Mouse (Mus musculus) central nervous system, embryonic 14 days (tissue): ENCODE data around the gene Gkn2. TPM values are rescaled to one million over a fixed set of nuclear protein-coding genes. Genes with fewer than 3 reads are reported as not detected.

Experiments
- polyA plus RNA-seq: library from polyadenylated mRNA; depleted of rRNA; stranded (reverse); fragments of >200 nt; gene quantifications from 2 replicates; pipeline ENCODE4 v1.2.3, GENCODE M21; 2012; rRNA removed

The Gkn2 gene
- 0.16 TPM in 1 of 2 replicates, not detected in the other for polyA plus RNA-seq

DNA sequence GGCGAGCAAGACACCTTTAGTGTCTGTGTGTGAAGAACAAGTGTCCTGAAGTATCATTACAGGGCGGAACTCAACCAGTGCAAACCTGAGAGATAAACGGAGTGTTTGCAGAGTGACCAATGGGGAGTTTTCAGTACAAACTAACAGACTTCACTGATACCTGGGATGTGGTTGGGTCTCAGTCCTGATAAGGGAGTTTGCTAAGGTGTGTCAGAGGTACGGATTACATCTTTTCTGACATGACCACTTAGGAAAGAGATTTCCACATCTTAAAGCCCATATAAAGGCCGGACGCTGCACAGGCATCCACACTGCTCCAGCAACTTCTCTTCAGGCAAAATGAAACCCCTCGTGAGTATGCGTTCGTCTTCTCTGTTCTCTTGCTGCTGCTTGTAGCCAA is at the start of gene Gkn2:
TSS of gene Gkn2 (plus strand) at position 301 of the 400 bp plus-strand sequence.

DNA sequence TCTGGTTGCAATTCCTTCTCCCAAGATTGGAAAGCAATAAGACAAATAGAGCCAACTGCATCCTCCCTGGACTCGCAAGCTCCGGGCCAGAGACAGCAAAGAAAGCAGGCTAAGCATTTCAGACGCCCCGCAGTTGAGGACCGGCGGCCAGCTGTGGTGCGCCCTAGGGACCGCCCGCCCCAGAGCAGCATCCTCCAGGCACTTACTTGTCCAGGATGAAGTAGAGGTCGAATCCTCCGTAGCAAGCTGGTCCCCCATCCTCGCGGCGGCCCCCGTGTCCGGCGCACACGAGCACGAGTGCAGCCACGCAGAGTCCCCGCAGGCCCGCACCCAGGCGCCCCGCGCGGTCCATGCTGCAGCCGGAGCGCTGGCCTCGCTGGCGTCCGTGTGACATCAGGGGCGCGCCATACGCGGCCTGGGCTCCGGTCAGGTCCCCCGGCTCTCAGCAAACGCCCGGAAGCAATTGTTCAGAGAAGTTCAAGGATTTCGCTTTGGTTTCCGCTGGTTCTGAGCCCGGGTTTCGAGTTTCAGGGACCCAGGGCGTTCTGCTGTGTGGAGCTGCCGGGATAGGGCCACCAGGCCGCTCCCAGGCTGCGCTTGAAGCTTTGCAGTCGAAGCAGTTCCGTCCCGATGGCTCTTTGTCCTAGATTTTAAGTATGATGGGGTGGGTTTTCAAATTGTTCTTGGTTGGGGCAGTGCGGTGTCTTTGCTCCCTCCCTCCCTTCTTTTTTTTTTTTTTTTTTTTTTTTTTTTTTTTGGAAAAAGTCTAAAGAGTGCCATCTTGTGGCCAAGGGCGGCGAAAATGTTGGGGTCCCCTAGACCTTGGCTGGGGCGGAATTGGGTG is 37.8 kb upstream of the Gkn2 start, which contains the start of gene Antxr1:
TSS of gene Antxr1 (minus strand) at position 731 of the 844 bp plus-strand sequence.

DNA sequence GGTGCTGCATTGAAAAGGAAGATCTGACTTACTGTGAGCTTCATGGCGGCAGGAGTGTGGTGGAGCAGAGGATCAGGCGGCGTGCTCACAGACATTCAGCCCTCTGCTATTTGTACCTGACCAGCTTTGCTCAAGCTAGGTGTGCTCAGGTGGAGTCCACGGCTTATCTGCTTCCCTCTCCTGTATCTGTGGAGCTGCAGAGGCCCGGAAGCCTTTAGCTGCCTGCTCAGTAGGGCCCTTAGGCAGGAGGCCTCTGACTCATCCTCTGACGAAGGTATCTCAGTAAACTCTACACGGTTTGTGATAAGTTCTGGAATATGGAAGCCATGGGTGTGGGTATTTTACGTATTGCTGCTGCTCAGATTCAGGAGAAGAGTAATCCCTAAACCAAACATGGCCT is 22.3 kb upstream of the Gkn2 start, which contains the start of gene Gkn1:
TSS of gene Gkn1 (minus strand) at position 114 of the 400 bp plus-strand sequence.

DNA sequence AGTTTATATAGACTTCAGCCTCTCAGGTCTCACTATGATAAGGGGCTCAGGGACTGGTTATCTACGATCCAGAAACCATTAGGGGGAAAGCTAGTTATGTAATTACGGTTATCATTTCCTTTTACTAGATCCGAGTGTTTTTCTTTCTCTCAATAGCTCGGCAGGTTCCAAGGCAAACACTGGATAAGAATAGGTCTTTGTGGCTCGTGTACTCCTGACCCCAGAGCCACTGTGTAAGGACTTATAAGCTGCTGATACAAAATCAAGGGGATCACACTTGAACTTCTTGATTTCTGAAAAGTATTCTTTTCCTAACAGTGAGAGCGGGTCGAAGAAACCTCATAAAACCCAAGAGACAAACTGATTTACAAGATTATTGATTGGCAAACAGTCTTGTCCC is 15.7 kb downstream of the Gkn2 start, which contains the start of gene Gkn3:
TSS of gene Gkn3 (minus strand) at position 59 of the 400 bp plus-strand sequence.

DNA sequence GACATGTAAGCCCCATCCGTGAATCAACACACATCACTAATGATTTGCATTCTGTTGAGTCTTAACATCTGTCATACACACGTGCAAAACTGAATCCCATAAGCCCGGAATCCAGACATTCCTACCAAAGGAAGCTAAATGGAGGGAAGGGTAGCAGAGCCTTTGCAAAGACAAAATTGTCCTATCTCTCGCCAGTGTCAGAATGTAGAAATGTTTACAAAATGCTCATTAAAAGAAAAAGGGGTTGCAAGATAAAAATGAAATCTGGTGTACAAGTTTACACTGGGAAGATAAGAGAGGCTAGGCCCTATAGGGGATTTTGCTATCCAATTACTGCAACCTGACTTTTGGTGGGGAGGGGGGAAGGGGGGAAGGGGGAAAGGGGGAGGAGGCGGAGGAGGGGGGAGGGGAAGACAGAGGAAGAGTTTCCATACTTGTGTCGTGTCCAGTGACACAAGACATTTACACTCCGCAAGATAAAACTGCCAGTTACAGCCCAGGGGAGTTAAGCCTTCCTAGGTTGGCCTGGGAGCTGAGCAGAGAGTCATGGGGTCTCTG is 55.4 kb downstream of the Gkn2 start, which contains the start of gene Bmp10:
TSS of gene Bmp10 (plus strand) at position 508 of the 558 bp plus-strand sequence.

Other genes with a start within 250 kb of the Gkn2 start
- 8.9 and 20.7 TPM in 2 replicates for gene Antxr1, start 37.5 kb upstream of the Gkn2 start, polyA plus RNA-seq
- 0.09 TPM in 1 of 2 replicates, not detected in the other for gene Gkn1, start 22.4 kb upstream of the Gkn2 start, polyA plus RNA-seq
- 0.23 and 0.40 TPM in 2 replicates for gene Gkn3, start 15.6 kb downstream of the Gkn2 start, polyA plus RNA-seq
- 0.01 TPM in 1 of 2 replicates, not detected in the other for gene Bmp10, start 55.6 kb downstream of the Gkn2 start, polyA plus RNA-seq
- gene Arhgap25, start 159.9 kb downstream of the Gkn2 start, polyA plus RNA-seq: 1.2 and 2.0 TPM in 2 replicates
- 2.3 and 3.5 TPM in 2 replicates for gene Prokr1, start 217.4 kb downstream of the Gkn2 start, polyA plus RNA-seq